Mouse (Mus musculus): Measurements from ENCODE around the gene Gm10972. TPM values are rescaled to one million over a fixed set of nuclear protein-coding genes. Genes with fewer than 3 reads are reported as not detected.

Gm10972 gene
- not detected in 2 replicates for polyA plus RNA-seq (2012; rRNA removed; ENCODE audit: low replicate concordance)

GRCm38 (mm10) chr3:94642495-94643162, at the start of gene Gm10972:
Gene Gm10972, plus strand, starts transcription at chr3:94643112.

GRCm38 (mm10) chr3:94658740-94659095, 15.8 kb downstream of the Gm10972 start, which contains the start of gene Tuft1:
Gene Tuft1, minus strand, starts transcription at chr3:94658872.

Other genes with a start within 250 kb of the Gm10972 start
- 0.53 and 1.1 TPM in 2 replicates for gene Lingo4, start 244.6 kb upstream of the Gm10972 start, polyA plus RNA-seq (2012; rRNA removed; ENCODE audit: low replicate concordance)
- gene Tdrkh, start 229.8 kb upstream of the Gm10972 start, polyA plus RNA-seq (2012; rRNA removed; ENCODE audit: low replicate concordance): 0.25 and 1.6 TPM in 2 replicates
- 23.7 and 27.7 TPM in 2 replicates for gene Mrpl9, start 199.8 kb upstream of the Gm10972 start, polyA plus RNA-seq (2012; rRNA removed; ENCODE audit: low replicate concordance)
- not detected in 2 replicates for gene Oaz3, start 199.2 kb upstream of the Gm10972 start, polyA plus RNA-seq (2012; rRNA removed; ENCODE audit: low replicate concordance)
- gene Celf3, start 164.8 kb upstream of the Gm10972 start, polyA plus RNA-seq (2012; rRNA removed; ENCODE audit: low replicate concordance): 0.04 and 0.27 TPM in 2 replicates
- 0.45 TPM in 1 of 2 replicates, not detected in the other for gene Riiad1, start 162.8 kb upstream of the Gm10972 start, polyA plus RNA-seq (2012; rRNA removed; ENCODE audit: low replicate concordance)
- 6.6 and 12.5 TPM in 2 replicates for gene Snx27, start 60.4 kb upstream of the Gm10972 start, polyA plus RNA-seq (2012; rRNA removed; ENCODE audit: low replicate concordance)
- gene Tuft1, start 15.8 kb downstream of the Gm10972 start, polyA plus RNA-seq (2012; rRNA removed; ENCODE audit: low replicate concordance): 5.7 and 10.6 TPM in 2 replicates
- 0.55 and 5.6 TPM in 2 replicates for gene Selenbp2, start 50.4 kb downstream of the Gm10972 start, polyA plus RNA-seq (2012; rRNA removed; ENCODE audit: low replicate concordance)
- 2.9 and 4.5 TPM in 2 replicates for gene Cgn, start 143.4 kb downstream of the Gm10972 start, polyA plus RNA-seq (2012; rRNA removed; ENCODE audit: low replicate concordance)
- gene Pogz, start 194.5 kb downstream of the Gm10972 start, polyA plus RNA-seq (2012; rRNA removed; ENCODE audit: low replicate concordance): 26.7 and 26.9 TPM in 2 replicates
- gene Psmb4, start 243.8 kb downstream of the Gm10972 start, polyA plus RNA-seq (2012; rRNA removed; ENCODE audit: low replicate concordance): 192 and 304 TPM in 2 replicates

Measured in mammary gland, adult 2 months (tissue).